In the genomic region with DNA sequence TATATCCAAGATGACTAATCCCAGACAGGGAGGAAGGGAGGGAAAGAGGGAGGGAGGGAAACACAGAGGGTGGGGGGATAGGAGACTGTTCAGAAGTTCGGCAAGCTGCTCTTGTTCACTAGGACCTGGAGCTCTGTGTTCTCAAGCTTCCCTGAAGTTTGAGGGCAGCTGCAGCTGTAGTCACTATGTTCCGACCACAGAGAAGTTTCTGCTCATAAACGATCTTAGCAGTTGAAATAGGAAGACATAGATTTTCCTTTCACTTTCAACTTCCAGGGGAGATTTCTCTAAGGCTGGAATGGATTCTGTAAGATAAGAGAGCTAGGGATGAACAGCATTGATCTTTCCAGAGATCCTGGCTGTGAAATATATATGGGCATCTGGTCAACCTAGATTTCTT, we compare ENCODE assay signal across 27 mouse cellular contexts. TPM values are rescaled to one million over a fixed set of nuclear protein-coding genes. Genes with fewer than 3 reads are reported as not detected.
DNase-seq lines count a peak whose midpoint lies in the region; ATAC-seq and TF ChIP-seq lines count a peak whose summit lies in the region.
"Had no signal": no experiment of that assay in that cellular context is flagged by ENCODE, and none has a peak within 500 bp of the region (broad histone marks: within the 10 kb centered on the region; RNA-seq: fewer than 3 reads in every experiment).

No protein-coding gene starts in this region.

- no peaks in the 10 kb centered on the region for H3K4me1 ChIP-seq in bone marrow macrophage, adult 2 months (ENCODE audit: control insufficient read depth, insufficient read depth, low read length)
- H3K4me1 ChIP-seq: forebrain, embryonic 15.5 days; heart, embryonic 15.5 days; hindbrain, embryonic 15.5 days; kidney, embryonic 15.5 days; limb, embryonic 15.5 days; liver, embryonic 15.5 days; midbrain, embryonic 15.5 days; stomach, embryonic 15.5 days had no signal

- peak overlapping the region; percentile 32 for H3K4me3 ChIP-seq in bone marrow macrophage, adult 2 months (ENCODE audit: insufficient read depth, low read length)
- H3K4me3 ChIP-seq: forebrain, embryonic 15.5 days; heart, embryonic 15.5 days; hindbrain, embryonic 15.5 days; kidney, embryonic 15.5 days; left cerebral cortex, adult 2 months; limb, embryonic 15.5 days; liver, embryonic 15.5 days; midbrain, embryonic 15.5 days; stomach, embryonic 15.5 days had no signal

- H3K27ac ChIP-seq in bone marrow macrophage, adult 2 months (ENCODE audit: insufficient read depth, low read depth, low read length), result no peak overlapping the region
- H3K27ac ChIP-seq: forebrain, embryonic 15.5 days; heart, embryonic 15.5 days; hindbrain, embryonic 15.5 days; kidney, embryonic 15.5 days; left cerebral cortex, adult 2 months; limb, embryonic 15.5 days; liver, embryonic 15.5 days; midbrain, embryonic 15.5 days; stomach, embryonic 15.5 days had no signal

- peak; percentile 80 for DNase-seq in heart, adult 11 months
- DNase-seq in heart, postnatal 36 days, result no peak
- peak; percentile 33 for DNase-seq in 3T3-L1 (ENCODE audit: low read depth, low spot score)
- no peak for DNase-seq in embryo, embryonic 9.5 days (ENCODE audit: extremely low spot score)
- no peak for DNase-seq in frontal cortex, postnatal 25 days (ENCODE audit: low spot score in 2 of 2)
- DNase-seq in left cerebral cortex, postnatal 14 days (ENCODE audit: low spot score in 2 of 2), result no peak
- DNase-seq: cerebellum, adult 18-20 months; cerebellum, postnatal 25 days; gastrocnemius, postnatal 36 days; heart, postnatal 4 days; kidney, adult 11 months; kidney, postnatal 36 days; left cerebral cortex, postnatal 4 days; lung, postnatal 10 days; thymus, adult 2 months had no signal

- intact Hi-C loops in heart, postnatal 36 days (cut with DNase I), result loop anchor here (5.0 kb wide), 1 partner anchor 150 kb away; no protein-coding TSS in a partner anchor
- intact Hi-C loops in left cerebral cortex, postnatal 14 days (cut with DNase I), result no loop called here

- peak; percentile 36 for ATAC-seq in megakaryocyte, adult 5-6 weeks (ENCODE audit: poor library complexity, severe bottlenecking)
- ATAC-seq: forebrain, embryonic 15.5 days; midbrain, embryonic 15.5 days had no signal

- no peak for TF ChIP-seq CTCF in bone marrow macrophage, adult 2 months (IDR thresholded peaks at IDR 0.05; ENCODE audit: low read depth, low read length)

- no peak for TF ChIP-seq POLR2A in bone marrow macrophage, adult 2 months (IDR thresholded peaks at IDR 0.05; ENCODE audit: borderline replicate concordance, low read depth, low read length)

RNA-seq across cellular contexts. Expression of a gene that starts 14.2 kb away (rescaled TPM):
- total RNA-seq in heart, postnatal 36 days (2021), result under 1 TPM; 0.42 to 0.51 TPM
- polyA plus RNA-seq in bone marrow macrophage, adult 2 months (2012; ENCODE audit: insufficient read depth, insufficient read length, missing spikeins), result 4.0 and 4.8 TPM in 2 replicates
- total RNA-seq in megakaryocyte, adult 5-6 weeks (2015), result 4.3 and 5.4 TPM in 2 replicates
- total RNA-seq in megakaryocyte, adult 5-6 weeks (2017), result 1.7 and 2.0 TPM in 2 replicates
- 1 to 10 TPM; 1.4 TPM for total RNA-seq in left cerebral cortex, postnatal 14 days (2021)
- polyA plus RNA-seq: C2C12 had no signal

RNA-seq across cellular contexts. Expression of a gene that starts 59.2 kb away (rescaled TPM):
- total RNA-seq in heart, postnatal 36 days (2021), result not detected
- not detected in 2 replicates for polyA plus RNA-seq in bone marrow macrophage, adult 2 months (2012; ENCODE audit: insufficient read depth, insufficient read length, missing spikeins)
- total RNA-seq in megakaryocyte, adult 5-6 weeks (2015), result not detected in 2 replicates
- not detected in 2 replicates for total RNA-seq in megakaryocyte, adult 5-6 weeks (2017)
- total RNA-seq in left cerebral cortex, postnatal 14 days (2021), result 1 to 10 TPM; 1.8 to 2.3 TPM
- total RNA-seq: gastrocnemius, postnatal 36 days had no signal

Comparison
In these comparisons a context has a peak if more than half of its experiments do, and no peak if none do; other contexts are left out.
1. DNase-seq: peak in heart, adult 11 months (single experiment) and 3T3-L1 (single experiment); none in heart, postnatal 36 days (0 of 2), embryo, embryonic 9.5 days (single experiment), frontal cortex, postnatal 25 days (0 of 2) and left cerebral cortex, postnatal 14 days (0 of 2).